Mouse (Mus musculus): Measurements from ENCODE around the gene Hoxb5.

GRCm38 (mm10) chr11:96342576-96342930, 39.4 kb downstream of the Hoxb5 start:
- no peak for TF ChIP-seq CTCF (IDR thresholded peaks at IDR 0.05; ENCODE audit: low read depth)
- no peak for TF ChIP-seq EP300 (optimal IDR thresholded peaks at IDR 0.05)

Data from stomach, postnatal 0 days (tissue).